In the genomic region with DNA sequence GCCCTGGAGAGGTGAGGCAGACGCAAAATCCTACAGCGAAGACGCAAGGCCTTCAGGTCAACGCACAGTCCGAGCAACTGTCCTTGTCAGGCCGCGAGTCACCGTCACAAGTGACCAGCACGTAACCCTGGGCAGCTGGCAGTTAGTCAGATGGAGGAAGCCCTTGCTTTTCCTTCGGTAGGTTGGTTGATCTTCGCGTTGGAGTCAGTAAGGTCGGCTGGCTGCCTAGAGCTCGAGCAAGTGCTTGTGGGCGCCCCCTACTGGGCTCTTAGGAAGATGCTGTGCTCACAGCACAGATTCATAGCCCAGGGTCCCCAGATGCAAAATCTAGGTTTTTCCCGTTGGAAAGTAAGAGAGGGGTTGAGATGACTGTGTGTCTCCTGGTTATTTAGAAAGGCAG, we compare ENCODE assay signal across 7 mouse cellular contexts. TPM values are rescaled to one million over a fixed set of nuclear protein-coding genes. Genes with fewer than 3 reads are reported as not detected.
DNase-seq lines count a peak whose midpoint lies in the region; ATAC-seq and TF ChIP-seq lines count a peak whose summit lies in the region.

No protein-coding gene starts in this region.

- ATAC-seq in activated CD4-positive, CD25-positive, alpha-beta regulatory T cell, adult 4 months: peak; percentile 36
- no peak for ATAC-seq in hindbrain, embryonic 16.5 days

- H3K4me2 ChIP-seq in hindbrain, embryonic 16.5 days (ENCODE audit: low read length): peak overlapping the region; percentile 45; the same call in 1 of the 2 replicates

- 17% methylated on average over 16 of the region's 16 CpGs for WGBS in hindbrain, embryonic 16.5 days

- TF ChIP-seq CTCF in left cerebral cortex, adult 2 months (IDR thresholded peaks at IDR 0.05): peak; percentile 91

- intact Hi-C loops in left cerebral cortex, adult 2 months (cut with DNase I): loop anchor here (5.0 kb wide), 1 partner anchor 33 kb away; no protein-coding TSS in a partner anchor

- peak; percentile 80 for DNase-seq in cerebellum, adult 9-11 months
- DNase-seq in frontal cortex, postnatal 10 days (ENCODE audit: low spot score in 2 of 2): peak; percentile 49 to 70
- DNase-seq in left cerebral cortex, adult 2 months (ENCODE audit: extremely low spot score in 1 of 2, low spot score in 2 of 2): peak; percentile 61 to 64
- peak; percentile 79 to 84 for DNase-seq in right cerebral cortex, postnatal 10 days (ENCODE audit: low spot score in 2 of 2)

- H3K9me3 ChIP-seq in hindbrain, embryonic 16.5 days (ENCODE audit: control insufficient read depth, low read length): no peaks in the 10 kb centered on the region
- H3K9me3 ChIP-seq in megakaryocyte, embryonic 14.5 days: no peaks in the 10 kb centered on the region

- H3K4me1 ChIP-seq in hindbrain, embryonic 16.5 days (ENCODE audit: control insufficient read depth, insufficient read depth, low read depth, low read length): peaks cover 6% of the 10 kb centered on the region
- H3K4me1 ChIP-seq in megakaryocyte, embryonic 14.5 days: peaks cover 5% of the 10 kb centered on the region; the same call in 1 of the 2 replicates

- no peaks in the 10 kb centered on the region for H3K36me3 ChIP-seq in hindbrain, embryonic 16.5 days (ENCODE audit: control insufficient read depth, insufficient read depth, low read length)
- H3K36me3 ChIP-seq in megakaryocyte, embryonic 14.5 days (replicated peaks; ENCODE audit: low read length): no peaks in the 10 kb centered on the region

- H3K4me3 ChIP-seq in hindbrain, embryonic 16.5 days (ENCODE audit: low read length): no peak overlapping the region
- no peak overlapping the region for H3K4me3 ChIP-seq in left cerebral cortex, adult 2 months
- H3K4me3 ChIP-seq in megakaryocyte, embryonic 14.5 days (replicated peaks): peak overlapping the region; percentile 85

- no peaks in the 10 kb centered on the region for H3K27me3 ChIP-seq in hindbrain, embryonic 16.5 days (replicated peaks; ENCODE audit: control insufficient read depth, insufficient read depth, low read length)
- peaks cover 76% of the 10 kb centered on the region for H3K27me3 ChIP-seq in megakaryocyte, embryonic 14.5 days (replicated peaks)

- H3K27ac ChIP-seq in hindbrain, embryonic 16.5 days (ENCODE audit: low read depth, low read length): no peak overlapping the region
- H3K27ac ChIP-seq in left cerebral cortex, adult 2 months: no peak overlapping the region

- H3K9ac ChIP-seq in hindbrain, embryonic 16.5 days (ENCODE audit: low read depth, low read length): no peak overlapping the region

RNA-seq across cellular contexts. Expression of gene Trim67, which starts 17.2 kb away (rescaled TPM):
- not detected for polyA plus RNA-seq in activated CD4-positive, CD25-positive, alpha-beta regulatory T cell, adult 4 months (2017; shearing (Covaris generic))
- polyA plus RNA-seq in hindbrain, embryonic 16.5 days (2015; fragmentation: Nextera tagmentation; extraction: Ambion mirVana): 25.9 and 27.0 TPM in 2 replicates
- total RNA-seq in left cerebral cortex, adult 2 months (2021): 1 to 10 TPM; 2.0 to 2.2 TPM
- polyA plus RNA-seq in megakaryocyte, embryonic 14.5 days (2012; ENCODE audit: insufficient read depth, low replicate concordance): 0.09 TPM in 1 of 2 replicates, not detected in the other

RNA-seq across cellular contexts. Expression of gene Fam89a, which starts 24.1 kb away (rescaled TPM):
- 1 to 10 TPM in 1 of 2 experiments, under 1 TPM in 1; 0.50 to 1.1 TPM for polyA plus RNA-seq in activated CD4-positive, CD25-positive, alpha-beta regulatory T cell, adult 4 months (2017; shearing (Covaris generic))
- polyA plus RNA-seq in hindbrain, embryonic 16.5 days (2015; fragmentation: Nextera tagmentation; extraction: Ambion mirVana): 0.90 and 1.9 TPM in 2 replicates
- total RNA-seq in left cerebral cortex, adult 2 months (2021): under 1 TPM; 0.77 to 0.87 TPM
- polyA plus RNA-seq in megakaryocyte, embryonic 14.5 days (2012; ENCODE audit: insufficient read depth, low replicate concordance): not detected in 2 replicates

RNA-seq across cellular contexts. Expression of gene Arv1, which starts 53.8 kb away (rescaled TPM):
- polyA plus RNA-seq in activated CD4-positive, CD25-positive, alpha-beta regulatory T cell, adult 4 months (2017; shearing (Covaris generic)): 10 to 100 TPM; 19.8 to 21.9 TPM
- 32.1 and 33.6 TPM in 2 replicates for polyA plus RNA-seq in hindbrain, embryonic 16.5 days (2015; fragmentation: Nextera tagmentation; extraction: Ambion mirVana)
- total RNA-seq in left cerebral cortex, adult 2 months (2021): 10 to 100 TPM; 13.0 to 13.9 TPM
- polyA plus RNA-seq in megakaryocyte, embryonic 14.5 days (2012; ENCODE audit: insufficient read depth, low replicate concordance): 3.8 TPM in 1 of 2 replicates, not detected in the other

RNA-seq across cellular contexts. Expression of gene Ttc13, which starts 53.9 kb away (rescaled TPM):
- 10 to 100 TPM; 31.1 to 42.0 TPM for polyA plus RNA-seq in activated CD4-positive, CD25-positive, alpha-beta regulatory T cell, adult 4 months (2017; shearing (Covaris generic))
- 61.6 and 62.4 TPM in 2 replicates for polyA plus RNA-seq in hindbrain, embryonic 16.5 days (2015; fragmentation: Nextera tagmentation; extraction: Ambion mirVana)
- 10 to 100 TPM; 41.4 to 42.6 TPM for total RNA-seq in left cerebral cortex, adult 2 months (2021)
- 0.69 and 5.4 TPM in 2 replicates for polyA plus RNA-seq in megakaryocyte, embryonic 14.5 days (2012; ENCODE audit: insufficient read depth, low replicate concordance)

Comparison
In these comparisons a context has a peak if more than half of its experiments do, and no peak if none do; other contexts are left out.
1. RNA of gene Trim67, which starts 17.2 kb away (polyA plus RNA-seq): 25.9 to 27.0 TPM in hindbrain, embryonic 16.5 days; 0.09 TPM in megakaryocyte, embryonic 14.5 days and not detected in activated CD4-positive, CD25-positive, alpha-beta regulatory T cell, adult 4 months; every median in the first group is over 10 times any median in the second.
2. Peak in every context shown above with its lines, with median percentiles within 50 percentile points of each other: DNase-seq.